Mouse (Mus musculus) forebrain, embryonic 15.5 days (tissue): ENCODE measurements around the gene Pigg. TPM values are rescaled to one million over a fixed set of nuclear protein-coding genes. Genes with fewer than 3 reads are reported as not detected.

Source experiments
- ATAC-seq: fragments of 200-750 bp; cut with Nextera tagmentation; replicated peaks from 2 replicates; pipeline ENCODE4 v1.8.0; 2017; ENCODE audit warnings: mild to moderate bottlenecking, moderate TSS enrichment, moderate library complexity
- H3K27ac ChIP-seq: fragments of 300-500 bp; sonication (generic); replicated peaks from 2 replicates; pipeline ENCODE4 v1.5.1; 2015; ENCODE audit warnings: mild to moderate bottlenecking, inconsistent platforms
- H3K27me3 ChIP-seq: fragments of 300-500 bp; sonication (generic); 2 replicates; pipeline ENCODE4 v1.6.1; 2015; ENCODE audit warnings: inconsistent platforms
- H3K36me3 ChIP-seq: fragments of 300-500 bp; sonication (generic); 2 replicates; pipeline ENCODE4 v1.6.1; 2015; ENCODE audit warnings: mild to moderate bottlenecking, inconsistent platforms
- H3K4me1 ChIP-seq: fragments of 300-500 bp; sonication (generic); 2 replicates; pipeline ENCODE4 v1.6.1; 2015; ENCODE audit warnings: inconsistent platforms
- H3K4me2 ChIP-seq: fragments of 300-500 bp; sonication (generic); replicated peaks from 2 replicates; pipeline ENCODE4 v1.6.1; 2015; ENCODE audit warnings: mild to moderate bottlenecking, inconsistent platforms
- H3K4me3 ChIP-seq: fragments of 300-500 bp; sonication (generic); 2 replicates; pipeline ENCODE4 v1.5.1; 2015; ENCODE audit warnings: mild to moderate bottlenecking, inconsistent platforms
- H3K9ac ChIP-seq: fragments of 300-500 bp; sonication (generic); replicated peaks from 2 replicates; pipeline ENCODE4 v1.6.1; 2015; ENCODE audit warnings: mild to moderate bottlenecking, inconsistent platforms
- H3K9me3 ChIP-seq: fragments of 300-500 bp; sonication (generic); 2 replicates; pipeline ENCODE4 v1.6.1; 2016; ENCODE audit warnings: inconsistent platforms
- WGBS: fragments of 180-500 bp; shearing (Covaris S2); methylation state at CpG from one replicate; pipeline ENCODE4 v1.1.7; 2015; ENCODE audit warnings: mixed read lengths; 5-methylcytosine and 5-hydroxymethylcytosine counted together
- polyA plus RNA-seq: library from polyadenylated mRNA; unstranded; fragments of >200 nt; fragmentation: Nextera tagmentation; extraction: Ambion mirVana; gene quantifications from 2 replicates; pipeline ENCODE4 v1.2.1, GENCODE M21; 2015

Pigg gene
- polyA plus RNA-seq, 1 experiment from 2014 or later, result 6.4 TPM

- WGBS, result 74% methylated on average over 4 of the region's 4 CpGs
- Histone ChIP-seq H3K36me3 (no peaks in the 10 kb centered on the region), H3K4me3 (no peak overlapping the region), H3K9me3 (no peaks in the 10 kb centered on the region), H3K9ac (no peak overlapping the region), H3K4me2 (no peak overlapping the region), H3K27ac (no peak overlapping the region), H3K27me3 (no peaks in the 10 kb centered on the region), H3K4me1 (no peaks in the 10 kb centered on the region)
- no peak for ATAC-seq
Observed at GRCm38 (mm10) chr5:108386449-108386848, 74.0 kb downstream of the Pigg start.

- Histone ChIP-seq H3K4me3 (no peak within 1 kb of the TSS), H3K4me2 (no peak within 1 kb of the TSS), H3K27ac (no peak within 1 kb of the TSS), H3K9ac (no peak within 1 kb of the TSS), H3K36me3 (no peaks in the 10 kb centered on the region), H3K27me3 (no peaks in the 10 kb centered on the region), H3K9me3 (no peaks in the 10 kb centered on the region), H3K4me1 (no peaks in the 10 kb centered on the region)
- ATAC-seq, result no peak
- 82% methylated on average over 7 of the region's 7 CpGs for WGBS
Observed at GRCm38 (mm10) chr5:108388201-108388600, 75.8 kb downstream of the Pigg start, which contains the start of gene Pde6b. Gene Pde6b, plus strand, starts transcription at chr5:108388391.

- no peak for ATAC-seq
- Histone ChIP-seq H3K36me3 (no peaks in the 10 kb centered on the region), H3K9ac (no peak overlapping the region), H3K4me2 (no peak overlapping the region), H3K9me3 (no peaks in the 10 kb centered on the region), H3K27ac (no peak overlapping the region), H3K4me1 (no peaks in the 10 kb centered on the region), H3K4me3 (no peak overlapping the region), H3K27me3 (no peaks in the 10 kb centered on the region)
- WGBS, result 73% methylated on average over 3 of the region's 3 CpGs
Observed at GRCm38 (mm10) chr5:108389744-108390143, 77.3 kb downstream of the Pigg start.

Other genes with a start within 250 kb of the Pigg start
- gene Mtf2, start 246.9 kb upstream of the Pigg start, polyA plus RNA-seq, result 143 and 144 TPM in 2 replicates
- gene Tmed5, start 180.0 kb upstream of the Pigg start, polyA plus RNA-seq, result 18.3 and 27.0 TPM in 2 replicates
- gene Ccdc18, start 179.7 kb upstream of the Pigg start, polyA plus RNA-seq, result 4.9 and 5.2 TPM in 2 replicates
- gene Dr1, start 43.7 kb upstream of the Pigg start, polyA plus RNA-seq, result 45.3 and 47.1 TPM in 2 replicates
- gene Gm42517, start 55.3 kb downstream of the Pigg start, polyA plus RNA-seq, result 0.83 and 1.1 TPM in 2 replicates
- 0.20 TPM in 1 of 2 replicates, not detected in the other for gene Pde6b, start 75.8 kb downstream of the Pigg start, polyA plus RNA-seq
- gene Atp5k, start 121.8 kb downstream of the Pigg start, polyA plus RNA-seq, result 367 and 408 TPM in 2 replicates
- gene Mfsd7a, start 136.3 kb downstream of the Pigg start, polyA plus RNA-seq, result 0.06 TPM in 2 replicates
- gene Pcgf3, start 148.6 kb downstream of the Pigg start, polyA plus RNA-seq, result 33.3 and 36.5 TPM in 2 replicates
- 82.8 and 88.1 TPM in 2 replicates for gene Cplx1, start 237.4 kb downstream of the Pigg start, polyA plus RNA-seq